Mouse (Mus musculus) embryonic facial prominence, embryonic 15.5 days (tissue): ENCODE measurements around the gene Eif4e1b. TPM values are rescaled to one million over a fixed set of nuclear protein-coding genes. Genes with fewer than 3 reads are reported as not detected.

Experiments
- ATAC-seq: fragments of 200-750 bp; cut with Nextera tagmentation; 2 replicates; pipeline ENCODE4 v1.8.0; 2017; ENCODE audit warnings: low read depth, moderate TSS enrichment; ENCODE audit not compliant: insufficient number of reproducible peaks, low FRiP score, low TSS enrichment
- H3K27ac ChIP-seq: fragments of 300-500 bp; sonication (generic); replicated peaks from 2 replicates; pipeline ENCODE4 v1.5.1; 2015; ENCODE audit warnings: mild to moderate bottlenecking, inconsistent platforms
- H3K27me3 ChIP-seq: fragments of 300-500 bp; sonication (generic); 2 replicates; pipeline ENCODE4 v1.6.1; 2015; ENCODE audit warnings: inconsistent platforms
- H3K36me3 ChIP-seq: fragments of 300-500 bp; sonication (generic); 2 replicates; pipeline ENCODE4 v1.6.1; 2015; ENCODE audit warnings: mild to moderate bottlenecking, inconsistent platforms
- H3K4me1 ChIP-seq: fragments of 300-500 bp; sonication (generic); 2 replicates; pipeline ENCODE4 v1.6.1; 2015; ENCODE audit warnings: inconsistent platforms
- H3K4me2 ChIP-seq: fragments of 300-500 bp; sonication (generic); replicated peaks from 2 replicates; pipeline ENCODE4 v1.6.1; 2015; ENCODE audit warnings: mild to moderate bottlenecking, inconsistent platforms
- H3K4me3 ChIP-seq: fragments of 300-500 bp; sonication (generic); replicated peaks from 2 replicates; pipeline ENCODE4 v1.5.1; 2015; ENCODE audit warnings: mild to moderate bottlenecking, inconsistent platforms
- H3K9ac ChIP-seq: fragments of 300-500 bp; sonication (generic); 2 replicates; pipeline ENCODE4 v1.6.1; 2015; ENCODE audit warnings: inconsistent platforms
- H3K9me3 ChIP-seq: fragments of 300-500 bp; sonication (generic); replicated peaks from 2 replicates; pipeline ENCODE4 v1.6.1; 2016; ENCODE audit warnings: inconsistent platforms
- WGBS: fragments of 180-500 bp; shearing (Covaris S2); methylation state at CpG from one replicate; pipeline ENCODE4 v1.1.7; 2015; 5-methylcytosine and 5-hydroxymethylcytosine counted together
- polyA plus RNA-seq: library from polyadenylated mRNA; unstranded; fragments of >200 nt; fragmentation: Nextera tagmentation; extraction: Ambion mirVana; gene quantifications from 2 replicates; pipeline ENCODE4 v1.2.1, GENCODE M21; 2015

Eif4e1b gene
- polyA plus RNA-seq, 1 experiment from 2014 or later = not detected

GRCm38 (mm10) chr13:54792259-54793230 is 8.7 kb downstream of the Eif4e1b start:
- Histone ChIP-seq H3K9me3 (no peaks in the 10 kb centered on the region), H3K36me3 (no peaks in the 10 kb centered on the region), H3K9ac (no peak overlapping the region), H3K4me3 (no peak overlapping the region), H3K27me3 (peaks cover 23% of the 10 kb centered on the region), H3K4me1 (peaks cover 20% of the 10 kb centered on the region), H3K27ac (no peak overlapping the region), H3K4me2 (no peak overlapping the region)
- ATAC-seq = no peak
- 15% methylated on average over 21 of the region's 21 CpGs for WGBS

GRCm38 (mm10) chr13:54794002-54794577 is 10.3 kb downstream of the Eif4e1b start:
- no peak for ATAC-seq
- Histone ChIP-seq H3K27me3 (peaks cover 28% of the 10 kb centered on the region), H3K27ac (no peak overlapping the region), H3K9me3 (no peaks in the 10 kb centered on the region), H3K36me3 (no peaks in the 10 kb centered on the region), H3K9ac (no peak overlapping the region), H3K4me2 (no peak overlapping the region), H3K4me1 (peaks cover 14% of the 10 kb centered on the region), H3K4me3 (no peak overlapping the region)
- WGBS = 69% methylated on average over 16 of the region's 16 CpGs

GRCm38 (mm10) chr13:54794843-54795242 is 11.0 kb downstream of the Eif4e1b start:
- no peaks in the 10 kb centered on the region for H3K9me3 ChIP-seq
- H3K9ac ChIP-seq = no peak overlapping the region
- no peak overlapping the region for H3K4me3 ChIP-seq
- peaks cover 28% of the 10 kb centered on the region for H3K27me3 ChIP-seq
- WGBS = 60% methylated on average over 5 of the region's 5 CpGs
- no peak overlapping the region for H3K4me2 ChIP-seq
- peaks cover 7% of the 10 kb centered on the region for H3K4me1 ChIP-seq
- no peaks in the 10 kb centered on the region for H3K36me3 ChIP-seq
- ATAC-seq = no peak
- no peak overlapping the region for H3K27ac ChIP-seq

GRCm38 (mm10) chr13:54797356-54797755 is 13.6 kb downstream of the Eif4e1b start:
- Histone ChIP-seq H3K27ac (no peak overlapping the region), H3K9me3 (no peaks in the 10 kb centered on the region), H3K4me1 (no peaks in the 10 kb centered on the region), H3K4me3 (no peak overlapping the region), H3K4me2 (no peak overlapping the region), H3K36me3 (no peaks in the 10 kb centered on the region), H3K9ac (no peak overlapping the region), H3K27me3 (peaks cover 10% of the 10 kb centered on the region; the same call in 1 of the 2 replicates)
- ATAC-seq = no peak
- 39% methylated on average over 4 of the region's 4 CpGs for WGBS

GRCm38 (mm10) chr13:54797861-54798643 is 14.3 kb downstream of the Eif4e1b start:
- H3K9ac ChIP-seq = no peak overlapping the region
- no peak for ATAC-seq
- peaks cover 10% of the 10 kb centered on the region; the same call in 1 of the 2 replicates for H3K27me3 ChIP-seq
- H3K4me3 ChIP-seq = no peak overlapping the region
- no peaks in the 10 kb centered on the region for H3K36me3 ChIP-seq
- no peaks in the 10 kb centered on the region for H3K9me3 ChIP-seq
- no peak overlapping the region for H3K27ac ChIP-seq
- WGBS = 80% methylated on average over 16 of the region's 16 CpGs
- H3K4me2 ChIP-seq = no peak overlapping the region
- no peaks in the 10 kb centered on the region for H3K4me1 ChIP-seq

- Histone ChIP-seq H3K27me3 (peaks cover 10% of the 10 kb centered on the region; the same call in 1 of the 2 replicates), H3K9ac (no peak overlapping the region), H3K4me3 (no peak overlapping the region), H3K27ac (no peak overlapping the region), H3K36me3 (no peaks in the 10 kb centered on the region), H3K9me3 (no peaks in the 10 kb centered on the region), H3K4me2 (no peak overlapping the region), H3K4me1 (no peaks in the 10 kb centered on the region)
- ATAC-seq = no peak
- 75% methylated on average over 10 of the region's 10 CpGs for WGBS
Measured at GRCm38 (mm10) chr13:54798740-54799139, 14.9 kb downstream of the Eif4e1b start.

GRCm38 (mm10) chr13:54799701-54800100 is 15.9 kb downstream of the Eif4e1b start:
- peak overlapping the region; percentile 36 for H3K4me2 ChIP-seq
- no peak overlapping the region for H3K9ac ChIP-seq
- 21% methylated on average over 9 of the region's 9 CpGs for WGBS
- no peak overlapping the region for H3K4me3 ChIP-seq
- H3K27me3 ChIP-seq = peaks cover 14% of the 10 kb centered on the region
- H3K36me3 ChIP-seq = no peaks in the 10 kb centered on the region
- no peak for ATAC-seq
- no peak overlapping the region for H3K27ac ChIP-seq
- no peaks in the 10 kb centered on the region for H3K4me1 ChIP-seq
- H3K9me3 ChIP-seq = no peaks in the 10 kb centered on the region

- no peak for ATAC-seq
- no peaks in the 10 kb centered on the region for H3K9me3 ChIP-seq
- no peaks in the 10 kb centered on the region for H3K36me3 ChIP-seq
- WGBS = 41% methylated on average over 4 of the region's 4 CpGs
- H3K9ac ChIP-seq = no peak overlapping the region
- H3K4me1 ChIP-seq = no peaks in the 10 kb centered on the region
- peaks cover 16% of the 10 kb centered on the region for H3K27me3 ChIP-seq
- no peak overlapping the region for H3K4me3 ChIP-seq
- H3K4me2 ChIP-seq = 0 out of 2 replicates have a peak overlapping the region, but pooled peaks have one; percentile 36
- no peak overlapping the region for H3K27ac ChIP-seq
Measured at GRCm38 (mm10) chr13:54800206-54800605, 16.4 kb downstream of the Eif4e1b start.

- 79% methylated on average over 6 of the region's 6 CpGs for WGBS
Measured at GRCm38 (mm10) chr13:54803010-54803409, 19.2 kb downstream of the Eif4e1b start.

GRCm38 (mm10) chr13:54805134-54805838 is 21.5 kb downstream of the Eif4e1b start:
- Histone ChIP-seq H3K4me3 (no peak overlapping the region), H3K9ac (no peak overlapping the region), H3K9me3 (no peaks in the 10 kb centered on the region), H3K4me1 (no peaks in the 10 kb centered on the region), H3K27ac (no peak overlapping the region), H3K36me3 (no peaks in the 10 kb centered on the region), H3K27me3 (peaks cover 23% of the 10 kb centered on the region; the same call in 1 of the 2 replicates), H3K4me2 (no peak overlapping the region)
- 35% methylated on average over 21 of the region's 21 CpGs for WGBS
- ATAC-seq = no peak

More at GRCm38 (mm10) chr13:54803010-54803409, 19.2 kb downstream of the Eif4e1b start:
- Histone ChIP-seq H3K4me2 (no peak overlapping the region), H3K4me1 (no peaks in the 10 kb centered on the region), H3K9me3 (no peaks in the 10 kb centered on the region), H3K9ac (no peak overlapping the region), H3K27me3 (peaks cover 27% of the 10 kb centered on the region), H3K4me3 (no peak overlapping the region), H3K36me3 (no peaks in the 10 kb centered on the region), H3K27ac (no peak overlapping the region)
- no peak for ATAC-seq
